Mouse (Mus musculus) MEL (cell line): Measurements from ENCODE around the gene Tmed1. TPM values are rescaled to one million over a fixed set of nuclear protein-coding genes. Genes with fewer than 3 reads are reported as not detected.

Source experiments
- DNase-seq: peaks from one replicate; pipeline ENCODE4 v3.0.0; 2011; ENCODE audit warnings: low read depth, low spot score
- H3K27ac ChIP-seq: 2 replicates; pipeline ENCODE4 v1.5.1; 2012; ENCODE audit warnings: low read depth, mild to moderate bottlenecking, control low read depth, low read length, moderate library complexity; ENCODE audit not compliant: control insufficient read depth
- H3K27me3 ChIP-seq, 2 experiments: fragments of 150-350 bp in 1 of 2; sonication (generic) in 1 of 2; 2 replicates each; pipeline ENCODE4 v1.6.1; 2012; ENCODE audit warnings: low read length in 2 of 2, mild to moderate bottlenecking in 2 of 2, improper control_type of control experiment in 1 of 2, moderate library complexity in 1 of 2; ENCODE audit not compliant: insufficient read depth in 2 of 2, control insufficient read depth in 1 of 2
- H3K36me3 ChIP-seq, 2 experiments: 2 replicates each; pipeline ENCODE4 v1.6.1; 2012 to 2014; ENCODE audit warnings: low read length in 2 of 2, improper control_type of control experiment in 1 of 2, inconsistent platforms in 1 of 2, mild to moderate bottlenecking in 1 of 2; ENCODE audit not compliant: insufficient read depth in 2 of 2, control insufficient read depth in 1 of 2
- H3K4me1 ChIP-seq, 2 experiments: fragments of 150-350 bp in 1 of 2; sonication (generic) in 1 of 2; 2 replicates each; pipeline ENCODE4 v1.6.1; 2012; ENCODE audit warnings: low read length in 2 of 2, improper control_type of control experiment in 1 of 2, mild to moderate bottlenecking in 1 of 2; ENCODE audit not compliant: insufficient read depth in 2 of 2, control insufficient read depth in 1 of 2
- H3K4me3 ChIP-seq, 2 experiments: fragments of 150-350 bp in 1 of 2; sonication (generic) in 1 of 2; 2 replicates each; pipeline ENCODE4 v1.5.1; 2012; ENCODE audit warnings: low read depth in 2 of 2, low read length in 2 of 2, mild to moderate bottlenecking in 2 of 2, moderate library complexity in 2 of 2, control low read depth in 1 of 2, improper control_type of control experiment in 1 of 2; ENCODE audit not compliant: control insufficient read depth in 1 of 2, insufficient read depth in 1 of 2
- H3K79me2 ChIP-seq: 2 replicates; pipeline ENCODE4 v1.6.1; 2012; ENCODE audit warnings: mild to moderate bottlenecking, low read length, moderate library complexity; ENCODE audit not compliant: control insufficient read depth, poor library complexity, insufficient read depth
- H3K9ac ChIP-seq: 2 replicates; pipeline ENCODE4 v1.6.1; 2012; ENCODE audit warnings: low read depth, mild to moderate bottlenecking, control low read depth, low read length, moderate library complexity; ENCODE audit not compliant: control insufficient read depth, poor library complexity, severe bottlenecking
- H3K9me3 ChIP-seq: fragments of 150-350 bp; sonication (generic); replicated peaks from 2 replicates; pipeline ENCODE4 v1.6.1; 2012; ENCODE audit warnings: mild to moderate bottlenecking, low read length, improper control_type of control experiment, moderate library complexity; ENCODE audit not compliant: insufficient read depth
- CHD1 ChIP-seq: IDR thresholded peaks from 2 replicates; pipeline ENCODE4 v1.6.1; 2012; ENCODE audit warnings: low read depth, mild to moderate bottlenecking, inconsistent platforms, low read length, improper control_type of control experiment
- CHD2 ChIP-seq: IDR thresholded peaks from 2 replicates; pipeline ENCODE4 v1.6.1; 2011; ENCODE audit warnings: low read length, improper control_type of control experiment
- CTCF ChIP-seq, 3 experiments: IDR thresholded peaks in 2 of 3; conservative IDR thresholded peaks in 1 of 3; 2 replicates each; pipeline ENCODE4 v1.5.1; 2011 to 2012; ENCODE audit warnings: low read length in 3 of 3, low read depth in 2 of 3, mild to moderate bottlenecking in 2 of 3, improper control_type of control experiment in 1 of 3, inconsistent platforms in 1 of 3, mixed read lengths in 1 of 3, moderate library complexity in 1 of 3; ENCODE audit not compliant: control insufficient read depth in 1 of 3, insufficient read depth in 1 of 3, poor library complexity in 1 of 3, severe bottlenecking in 1 of 3
- E2F4 ChIP-seq: IDR thresholded peaks from 2 replicates; pipeline ENCODE4 v1.6.1; 2011; ENCODE audit warnings: low read depth, low read length, improper control_type of control experiment, borderline replicate concordance
- ELF1 ChIP-seq: IDR thresholded peaks from 2 replicates; pipeline ENCODE4 v1.6.1; 2014; ENCODE audit warnings: low read depth, mild to moderate bottlenecking, inconsistent platforms, low read length, improper control_type of control experiment, moderate library complexity
- EP300 ChIP-seq, 2 experiments: IDR thresholded peaks; 2 replicates each; pipeline ENCODE4 v1.6.1; 2011; ENCODE audit warnings: improper control_type of control experiment in 2 of 2, low read length in 2 of 2, low read depth in 1 of 2, mild to moderate bottlenecking in 1 of 2
- ETS1 ChIP-seq: IDR thresholded peaks from 2 replicates; pipeline ENCODE4 v1.6.1; 2012; ENCODE audit warnings: low read depth, mild to moderate bottlenecking, inconsistent platforms, low read length, improper control_type of control experiment, moderate library complexity
- GABPA ChIP-seq: IDR thresholded peaks from 2 replicates; pipeline ENCODE4 v1.6.1; 2012; ENCODE audit warnings: low read depth, mild to moderate bottlenecking, inconsistent platforms, low read length, improper control_type of control experiment, moderate library complexity
- GATA1 ChIP-seq: IDR thresholded peaks from 2 replicates; pipeline ENCODE4 v1.6.1; 2011; ENCODE audit warnings: low read depth, low read length, improper control_type of control experiment
- HCFC1 ChIP-seq: IDR thresholded peaks from 2 replicates; pipeline ENCODE4 v1.6.1; 2012; ENCODE audit warnings: low read depth, mild to moderate bottlenecking, inconsistent platforms, low read length, improper control_type of control experiment, moderate library complexity
- JUND ChIP-seq: IDR thresholded peaks from 2 replicates; pipeline ENCODE4 v1.6.1; 2011; ENCODE audit warnings: low read depth, mild to moderate bottlenecking, improper control_type of control experiment, low read length
- KAT2A ChIP-seq: conservative IDR thresholded peaks from 2 replicates; pipeline ENCODE4 v1.6.1; 2012; ENCODE audit warnings: low read depth, low read length, improper control_type of control experiment, inconsistent platforms
- MAFK ChIP-seq: IDR thresholded peaks from 2 replicates; pipeline ENCODE4 v1.6.1; 2011; ENCODE audit warnings: low read depth, mild to moderate bottlenecking, low read length, improper control_type of control experiment, borderline replicate concordance
- MAX ChIP-seq: IDR thresholded peaks from 2 replicates; pipeline ENCODE4 v1.6.1; 2011; ENCODE audit warnings: low read length, improper control_type of control experiment
- MAZ ChIP-seq: IDR thresholded peaks from 2 replicates; pipeline ENCODE4 v1.6.1; 2012; ENCODE audit warnings: low read depth, mild to moderate bottlenecking, inconsistent platforms, low read length, improper control_type of control experiment
- MEF2A ChIP-seq: IDR thresholded peaks from 2 replicates; pipeline ENCODE4 v1.6.1; 2014; ENCODE audit warnings: low read depth, mild to moderate bottlenecking, inconsistent platforms, low read length, improper control_type of control experiment; ENCODE audit not compliant: poor library complexity, insufficient replicate concordance, severe bottlenecking; ENCODE audit errors: extremely low read depth
- MYB ChIP-seq: IDR thresholded peaks from 2 replicates; pipeline ENCODE4 v1.6.1; 2011; ENCODE audit warnings: mild to moderate bottlenecking, low read depth, low read length, improper control_type of control experiment
- MYC ChIP-seq: IDR thresholded peaks from 2 replicates; pipeline ENCODE4 v1.6.1; 2011; ENCODE audit warnings: low read depth, mild to moderate bottlenecking, low read length, improper control_type of control experiment, moderate library complexity
- NELFE ChIP-seq: IDR thresholded peaks from 2 replicates; pipeline ENCODE4 v1.6.1; 2011; ENCODE audit warnings: low read depth, low read length, improper control_type of control experiment
- NRF1 ChIP-seq: IDR thresholded peaks from 2 replicates; pipeline ENCODE4 v1.6.1; 2014; ENCODE audit warnings: low read depth, mild to moderate bottlenecking, inconsistent platforms, low read length, improper control_type of control experiment, moderate library complexity; ENCODE audit not compliant: poor library complexity, insufficient read depth, severe bottlenecking
- POLR2AphosphoS2 ChIP-seq: IDR thresholded peaks from 2 replicates; pipeline ENCODE4 v1.6.1; 2011; ENCODE audit warnings: low read length, improper control_type of control experiment
- POLR2AphosphoS5 ChIP-seq: IDR thresholded peaks from 2 replicates; pipeline ENCODE4 v1.6.1; 2012; ENCODE audit warnings: low read depth, borderline replicate concordance, mild to moderate bottlenecking, inconsistent platforms, low read length, moderate library complexity, mixed read lengths
- RCOR1 ChIP-seq: IDR thresholded peaks from 2 replicates; pipeline ENCODE4 v1.6.1; 2012; ENCODE audit warnings: low read depth, mild to moderate bottlenecking, inconsistent platforms, low read length, improper control_type of control experiment
- SIN3A ChIP-seq: IDR thresholded peaks from 2 replicates; pipeline ENCODE4 v1.6.1; 2012; ENCODE audit warnings: low read length, improper control_type of control experiment, inconsistent platforms
- SMC3 ChIP-seq: IDR thresholded peaks from 2 replicates; pipeline ENCODE4 v1.6.1; 2011; ENCODE audit warnings: low read depth, low read length, improper control_type of control experiment
- TAL1 ChIP-seq: IDR thresholded peaks from 2 replicates; pipeline ENCODE4 v1.6.1; 2012; ENCODE audit warnings: mild to moderate bottlenecking, inconsistent platforms, low read length, moderate library complexity, mixed read lengths
- TBP ChIP-seq: IDR thresholded peaks from 2 replicates; pipeline ENCODE4 v1.8.0; 2011; ENCODE audit warnings: low read depth, low read length, improper control_type of control experiment
- UBTF ChIP-seq: IDR thresholded peaks from 2 replicates; pipeline ENCODE4 v1.6.1; 2012; ENCODE audit warnings: low read depth, mild to moderate bottlenecking, inconsistent platforms, low read length, improper control_type of control experiment, moderate library complexity, borderline replicate concordance; ENCODE audit not compliant: insufficient read depth
- USF1 ChIP-seq: IDR thresholded peaks from 2 replicates; pipeline ENCODE4 v1.6.1; 2014; ENCODE audit warnings: low read depth, mild to moderate bottlenecking, inconsistent platforms, low read length, improper control_type of control experiment, moderate library complexity
- USF2 ChIP-seq, 2 experiments: IDR thresholded peaks; 2 replicates each; pipeline ENCODE4 v1.6.1; 2011 to 2012; ENCODE audit warnings: improper control_type of control experiment in 2 of 2, low read length in 2 of 2, borderline replicate concordance in 1 of 2, inconsistent platforms in 1 of 2, low read depth in 1 of 2, mild to moderate bottlenecking in 1 of 2; ENCODE audit not compliant: insufficient read depth in 1 of 2
- ZC3H11A ChIP-seq: IDR thresholded peaks from 2 replicates; pipeline ENCODE4 v1.6.1; 2012; ENCODE audit warnings: low read depth, mild to moderate bottlenecking, inconsistent platforms, low read length, improper control_type of control experiment
- ZNF384 ChIP-seq: IDR thresholded peaks from 2 replicates; pipeline ENCODE4 v1.6.1; 2012; ENCODE audit warnings: low read depth, mild to moderate bottlenecking, inconsistent platforms, low read length, improper control_type of control experiment
- polyA plus RNA-seq, 2 experiments: library from polyadenylated mRNA; stranded (reverse) in 1 of 2; unstranded in 1 of 2; fragments of >175 nt in 1 of 2; fragments of >200 nt in 1 of 2; gene quantifications; 2 replicates each; pipeline versions ENCODE4 v1.2.1 to v1.2.4; 2012; ENCODE audit warnings: low replicate concordance in 2 of 2, low read depth in 1 of 2; ENCODE audit not compliant: insufficient read length in 2 of 2, insufficient read depth in 1 of 2, missing spikeins in 1 of 2
- total RNA-seq: library from RNA; depleted of rRNA; stranded (reverse); fragments of 300-350 nt; gene quantifications from 2 replicates; pipeline ENCODE4 v1.2.3, GENCODE M21; 2012

The Tmed1 gene
- total and polyA plus RNA-seq, 3 experiments, result 89.4 to 146 TPM; not detected in 1

- TF ChIP-seq JUND (no peak), CHD2 (no peak), MAX (no peak), HCFC1 (peak; percentile 15; the same call in 1 of the 2 replicates), E2F4 (no peak), CHD1 (no peak), USF1 (no peak), POLR2AphosphoS2 (no peak), NELFE (0 out of 2 replicates have a peak, but pooled peaks have one; percentile 20), ZC3H11A (no peak)
Measured at GRCm38 (mm10) chr9:21536501-21536900, 26.4 kb upstream of the Tmed1 start (continued).

DNA sequence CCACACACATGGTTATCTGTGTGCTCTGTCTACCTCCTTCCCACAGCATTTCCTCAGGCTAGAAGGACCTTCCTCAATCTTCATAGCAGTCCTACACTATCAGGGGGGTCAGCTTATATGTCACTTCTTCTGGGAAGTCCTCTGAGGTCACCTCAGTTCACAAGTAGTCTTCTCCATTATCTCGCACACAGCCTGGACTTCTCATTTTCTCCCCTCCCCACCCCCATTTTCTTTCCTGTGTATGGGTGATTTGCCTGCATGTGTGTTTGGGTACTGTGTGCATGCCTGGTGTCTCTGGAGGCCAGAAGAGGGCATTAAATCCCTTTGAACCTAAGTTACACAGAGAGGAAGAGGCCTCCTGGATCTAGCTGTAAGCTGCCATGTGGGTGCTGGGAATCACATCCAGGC is 17.9 kb upstream of the Tmed1 start:
- no peaks in the 10 kb centered on the region for H3K27me3 ChIP-seq
- DNase-seq, result peak; percentile 94
- H3K9ac ChIP-seq, result peak overlapping the region; percentile 47
- H3K9me3 ChIP-seq, result no peaks in the 10 kb centered on the region
- peaks cover 12 to 39% of the 10 kb centered on the region in 2 experiments for H3K4me1 ChIP-seq
- no peaks in the 10 kb centered on the region; the same call in 1 of the 2 replicates for H3K79me2 ChIP-seq
- H3K36me3 ChIP-seq, result peaks cover 0 to 30% of the 10 kb centered on the region in 2 experiments; a peak in 2 of 4 replicates
- H3K27ac ChIP-seq, result peak overlapping the region; percentile 82
- H3K4me3 ChIP-seq, result peak overlapping the region; percentile 10 to 14
- no peak for TF ChIP-seq E2F4
- peak; percentile 82 for TF ChIP-seq MAX
- peak; percentile 53; the same call in 1 of the 2 replicates for TF ChIP-seq POLR2AphosphoS2
- peak; percentile 69 for TF ChIP-seq HCFC1
- peak; percentile 85 for TF ChIP-seq CHD2
- no peak for TF ChIP-seq ZNF384
- peak; percentile 54; the same call in 1 of the 2 replicates for TF ChIP-seq MYB
- peak; percentile 14 to 62 (median 35) for TF ChIP-seq CTCF (IDR thresholded peaks at IDR 0.05 in 2 of 3, conservative IDR thresholded peaks at IDR 0.05 in 1 of 3; ENCODE audit: control insufficient read depth in 1 of 3, insufficient read depth in 1 of 3, low read depth in 2 of 3, low read length in 3 of 3, poor library complexity in 1 of 3, severe bottlenecking in 1 of 3)
- TF ChIP-seq POLR2AphosphoS5, result no peak
- TF ChIP-seq MAFK, result 0 out of 2 replicates have a peak, but pooled peaks have one; percentile 11
- TF ChIP-seq UBTF, result 0 out of 2 replicates have a peak, but pooled peaks have one; percentile 27
- TF ChIP-seq SIN3A, result peak; percentile 95
- TF ChIP-seq MEF2A, result 0 out of 2 replicates have a peak, but pooled peaks have one; percentile 26
- peak; percentile 29; the same call in 1 of the 2 replicates for TF ChIP-seq ZC3H11A
- TF ChIP-seq CHD1, result no peak; the same call in none of the 2 replicates
- TF ChIP-seq ELF1, result peak; percentile 37; the same call in 1 of the 2 replicates
- TF ChIP-seq GABPA, result no peak
- peak; percentile 90 for TF ChIP-seq ETS1
- peak; percentile 24 for TF ChIP-seq MAZ
- TF ChIP-seq SMC3, result peak; percentile 54
- no peak for TF ChIP-seq NRF1
- TF ChIP-seq USF2 (IDR thresholded peaks at IDR 0.05; ENCODE audit: borderline replicate concordance in 1 of 2, insufficient read depth in 1 of 2, low read depth in 1 of 2, low read length in 2 of 2), result no peak
- TF ChIP-seq JUND, result peak; percentile 70
- TF ChIP-seq MYC, result peak; percentile 95
- peak; percentile 83 for TF ChIP-seq RCOR1
- no peak for TF ChIP-seq KAT2A
- peak; percentile 86 for TF ChIP-seq TAL1
- no peak for TF ChIP-seq TBP
- peak; percentile 93 for TF ChIP-seq GATA1
- TF ChIP-seq USF1, result no peak
- TF ChIP-seq NELFE, result no peak; the same call in 1 of the 2 replicates
- peak; percentile 95 to 96 for TF ChIP-seq EP300 (IDR thresholded peaks at IDR 0.05; ENCODE audit: low read depth in 1 of 2, low read length in 2 of 2)
